Mouse (Mus musculus) left cerebral cortex, adult 2 months (tissue): ENCODE data around the gene Lhfpl2. TPM values are rescaled to one million over a fixed set of nuclear protein-coding genes. Genes with fewer than 3 reads are reported as not detected.

Experiments
- DNase-seq, 2 experiments: peaks; one replicate each; pipeline ENCODE4 v3.0.0; 2021 to 2022; ENCODE audit warnings: low spot score in 2 of 2, mixed read lengths in 1 of 2; ENCODE audit errors: extremely low spot score in 1 of 2
- H3K27ac ChIP-seq: fragments of 200-600 bp; 2 replicates; pipeline ENCODE4 v1.8.1; 2022
- H3K4me3 ChIP-seq: fragments of 200-600 bp; 2 replicates; pipeline ENCODE4 v1.8.1; 2022
- CTCF ChIP-seq: fragments of 200-600 bp; IDR thresholded peaks from 2 replicates; pipeline ENCODE4 v1.8.1; 2022; ENCODE audit warnings: antibody characterized with exemption, mild to moderate bottlenecking, moderate library complexity
- intact Hi-C: fragments of 180-260 bp; cut with DNase I; formaldehyde crosslinking; loops from one replicate; pipeline ENCODE4 v1.15.1; 2025
- total RNA-seq, 2 experiments: library from RNA; stranded (reverse); gene quantifications; 2 replicates each; pipeline ENCODE4 v1.2.3; 2021

The Lhfpl2 gene
- total RNA-seq, 2 experiments from 2014 or later, result 12.5 to 15.9 TPM

DNA sequence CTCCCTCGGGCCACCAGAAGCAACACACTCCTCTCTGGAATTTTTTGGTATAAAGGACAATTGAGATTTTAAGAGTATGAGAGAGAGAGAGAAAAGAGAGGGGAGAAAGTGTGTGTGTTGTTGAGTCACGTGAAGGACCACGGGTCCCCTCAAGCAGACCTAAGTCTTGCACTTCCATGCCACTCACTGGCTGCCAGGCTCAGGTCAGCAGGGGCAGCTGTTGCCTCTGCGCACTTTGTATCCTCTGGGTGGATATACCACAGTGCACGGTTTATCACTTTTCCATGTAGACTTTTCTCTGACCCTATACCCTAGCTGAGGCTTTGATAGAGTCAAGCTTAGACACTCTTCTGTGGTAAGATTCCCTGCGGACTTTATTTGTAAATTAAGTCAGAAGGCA is 128.0 kb downstream of the Lhfpl2 start:
- no peak for DNase-seq
- no peak overlapping the region for H3K4me3 ChIP-seq
- intact Hi-C loops, result no loop called here
- no peak for TF ChIP-seq CTCF
- no peak overlapping the region for H3K27ac ChIP-seq

DNA sequence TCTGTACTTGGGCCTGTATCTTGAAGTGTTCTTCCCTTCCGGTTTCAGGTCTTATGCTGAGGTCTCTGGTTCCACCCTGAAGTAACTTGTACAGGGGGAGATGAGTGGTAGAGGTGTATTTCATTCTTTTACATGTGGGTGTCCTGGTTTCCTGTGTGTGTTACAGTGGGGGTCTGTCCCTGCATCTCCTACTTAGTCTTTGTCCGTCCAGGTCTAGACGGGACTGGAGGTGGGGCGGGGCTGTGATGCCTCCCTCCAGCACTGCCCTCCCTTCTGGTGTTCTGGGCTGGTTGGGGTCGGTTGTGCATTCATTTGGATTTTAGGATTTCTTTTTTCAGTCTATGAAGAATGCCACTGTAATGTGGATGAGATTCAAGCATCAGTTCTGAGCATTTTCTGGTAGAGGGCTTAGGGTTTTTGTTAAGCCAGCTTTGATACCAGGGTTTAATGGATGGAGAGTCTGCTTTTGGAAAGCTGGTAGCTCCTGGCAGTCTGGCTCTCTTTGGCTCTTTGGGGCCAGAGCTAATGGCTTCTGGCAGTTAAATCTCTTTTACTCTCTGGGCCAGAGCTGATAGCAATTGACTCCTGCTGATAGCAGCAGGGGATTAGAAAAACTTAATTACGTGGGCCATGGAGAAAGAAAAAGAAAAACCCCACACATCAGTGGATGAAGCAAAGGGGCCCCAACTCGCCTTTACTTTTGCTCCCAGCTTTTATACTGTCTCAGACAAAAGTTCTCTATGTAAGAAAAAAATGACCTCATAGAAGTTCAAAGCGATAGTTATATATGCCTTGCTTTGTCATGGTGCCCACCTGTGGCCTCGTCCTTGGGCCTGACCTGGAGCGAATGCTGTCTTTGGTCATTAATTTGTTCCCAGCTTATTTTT is 130.8 kb downstream of the Lhfpl2 start:
- intact Hi-C loops, result no loop called here
- no peak overlapping the region for H3K4me3 ChIP-seq
- no peak overlapping the region for H3K27ac ChIP-seq
- no peak for TF ChIP-seq CTCF
- DNase-seq, result no peak

DNA sequence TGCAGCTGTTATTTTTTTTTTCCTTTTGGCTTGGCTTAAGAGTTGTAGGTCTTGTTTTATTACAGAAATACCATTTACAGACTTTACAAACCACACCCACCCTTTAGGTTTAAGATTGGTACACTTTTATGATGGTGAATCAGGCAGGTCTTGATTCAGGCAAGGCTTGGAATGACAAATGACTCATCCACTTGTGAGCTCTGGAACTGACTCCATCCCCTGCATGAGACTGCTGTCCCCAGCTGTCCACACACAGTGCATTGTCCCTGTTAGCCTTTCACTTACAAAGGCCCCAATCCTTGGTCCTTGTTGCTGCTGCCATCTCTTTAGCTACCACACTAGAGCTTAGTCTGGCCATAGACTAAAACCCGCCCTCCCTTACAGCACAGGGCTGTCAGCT is 132.8 kb downstream of the Lhfpl2 start:
- H3K4me3 ChIP-seq, result no peak overlapping the region
- intact Hi-C loops, result no loop called here
- no peak overlapping the region for H3K27ac ChIP-seq
- no peak for DNase-seq
- TF ChIP-seq CTCF, result no peak

DNA sequence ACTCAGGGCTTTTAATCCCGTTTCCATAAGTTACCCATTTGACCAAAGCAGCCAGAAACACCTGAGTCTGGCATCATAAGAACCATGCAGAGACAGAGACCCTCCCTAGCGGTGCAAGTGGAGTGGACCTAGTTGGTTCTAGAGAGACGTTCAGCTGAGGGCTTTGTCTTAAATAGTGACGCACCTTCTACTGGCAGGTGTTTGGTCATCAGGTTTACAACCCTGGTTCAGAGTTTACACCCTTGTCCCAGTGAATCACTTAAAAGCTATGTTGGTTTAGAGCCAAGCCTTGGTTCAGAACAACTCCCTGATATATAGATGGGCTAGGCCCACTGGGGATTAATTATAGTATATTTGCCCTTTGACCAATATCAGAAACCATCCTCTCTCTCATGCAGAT is 135.6 kb downstream of the Lhfpl2 start:
- no peak for TF ChIP-seq CTCF
- no peak overlapping the region for H3K27ac ChIP-seq
- H3K4me3 ChIP-seq, result no peak overlapping the region
- DNase-seq, result no peak
- intact Hi-C loops, result no loop called here

DNA sequence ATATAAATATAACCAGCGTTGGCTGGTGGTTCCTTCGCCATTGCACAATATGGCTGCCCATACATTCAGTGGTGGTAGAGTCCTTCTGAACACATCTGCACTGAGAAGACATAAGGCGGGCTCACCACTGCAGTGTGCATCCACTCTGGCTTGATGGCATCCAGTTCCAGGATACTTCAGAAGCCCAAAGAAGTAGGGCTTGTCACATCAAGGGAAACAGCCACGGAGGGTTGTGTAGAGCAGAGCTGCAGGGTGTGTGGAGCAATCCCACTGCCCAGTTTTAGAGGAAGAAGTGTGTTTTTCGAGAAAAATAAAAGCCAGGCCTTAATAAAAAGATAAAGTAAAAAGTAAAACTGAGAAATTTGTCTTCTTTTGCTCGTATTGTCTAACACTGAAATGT is 141.0 kb downstream of the Lhfpl2 start:
- DNase-seq, result no peak
- no peak overlapping the region for H3K4me3 ChIP-seq
- H3K27ac ChIP-seq, result no peak overlapping the region
- intact Hi-C loops, result no loop called here
- TF ChIP-seq CTCF, result no peak

DNA sequence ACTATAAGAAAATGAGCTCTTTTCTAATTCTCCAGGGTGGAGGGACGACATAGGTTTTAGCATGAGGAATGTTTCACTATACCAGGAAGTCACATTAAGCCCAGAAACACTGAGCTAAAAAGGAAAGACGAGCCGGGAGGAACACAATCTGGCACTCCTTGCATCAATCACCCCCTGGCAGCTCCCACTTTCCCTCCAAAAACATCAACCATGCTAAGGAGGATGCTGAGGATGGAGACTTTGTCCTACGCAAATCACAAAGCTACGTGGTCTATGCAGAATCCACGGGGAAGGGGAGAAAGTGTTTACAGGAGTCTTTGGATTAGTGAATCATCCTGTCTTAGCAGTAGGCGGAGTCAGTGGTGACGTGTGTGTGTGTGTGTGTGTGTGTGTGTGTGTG is 142.2 kb downstream of the Lhfpl2 start:
- intact Hi-C loops, result loop anchor here (5.0 kb wide), 1 partner anchor 128 kb away; no protein-coding TSS in a partner anchor
- TF ChIP-seq CTCF, result no peak
- Histone ChIP-seq H3K27ac (no peak overlapping the region), H3K4me3 (no peak overlapping the region)
- DNase-seq, result no peak

DNA sequence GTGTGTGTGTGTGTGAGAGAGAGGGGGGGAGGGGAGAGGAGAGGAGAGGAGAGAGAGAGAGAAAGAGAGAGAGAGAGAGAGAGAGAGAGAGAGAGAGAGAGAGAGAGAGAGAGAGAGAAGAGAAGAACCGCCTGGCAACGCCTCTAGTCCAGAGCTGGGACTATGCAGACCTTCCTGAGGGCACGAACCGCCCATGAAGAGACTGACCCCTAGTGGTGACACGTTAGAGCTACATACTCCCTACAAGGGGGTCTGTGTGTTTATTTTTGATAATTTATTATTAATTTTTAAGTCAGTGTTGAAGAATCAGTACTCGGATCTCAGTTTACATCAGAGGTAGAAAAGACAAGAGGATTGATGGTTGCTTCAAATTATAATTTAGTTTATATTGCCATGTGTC is 147.6 kb downstream of the Lhfpl2 start:
- Histone ChIP-seq H3K27ac (no peak overlapping the region), H3K4me3 (no peak overlapping the region)
- no peak for DNase-seq
- intact Hi-C loops, result loop anchor here (2.0 to 5.0 kb wide), 2 partner anchors 58 to 413 kb away; no protein-coding TSS in a partner anchor
- TF ChIP-seq CTCF, result peak; percentile 80

DNA sequence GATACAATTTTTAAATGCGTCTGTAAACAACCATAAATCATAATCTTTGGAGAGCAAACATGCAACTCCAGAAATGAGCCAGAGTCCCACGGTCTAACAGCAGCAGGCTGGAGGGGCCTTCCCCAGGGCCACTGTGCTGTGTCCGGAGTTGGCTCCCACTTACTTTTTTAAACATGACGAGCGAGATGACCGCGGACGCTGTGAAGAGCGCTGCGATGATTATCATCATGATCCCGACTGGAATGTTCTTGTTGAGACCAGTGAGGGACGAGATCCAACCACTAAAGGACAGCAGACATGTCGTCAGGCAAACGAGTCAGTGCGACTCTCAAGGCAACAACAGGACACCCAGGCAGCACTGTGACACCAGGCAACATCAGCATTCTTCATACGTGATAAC is 150.4 kb downstream of the Lhfpl2 start:
- intact Hi-C loops, result loop anchor here (5.0 kb wide), 1 partner anchor 416 kb away; no protein-coding TSS in a partner anchor
- H3K27ac ChIP-seq, result no peak overlapping the region
- DNase-seq, result no peak
- no peak for TF ChIP-seq CTCF
- no peak overlapping the region for H3K4me3 ChIP-seq

DNA sequence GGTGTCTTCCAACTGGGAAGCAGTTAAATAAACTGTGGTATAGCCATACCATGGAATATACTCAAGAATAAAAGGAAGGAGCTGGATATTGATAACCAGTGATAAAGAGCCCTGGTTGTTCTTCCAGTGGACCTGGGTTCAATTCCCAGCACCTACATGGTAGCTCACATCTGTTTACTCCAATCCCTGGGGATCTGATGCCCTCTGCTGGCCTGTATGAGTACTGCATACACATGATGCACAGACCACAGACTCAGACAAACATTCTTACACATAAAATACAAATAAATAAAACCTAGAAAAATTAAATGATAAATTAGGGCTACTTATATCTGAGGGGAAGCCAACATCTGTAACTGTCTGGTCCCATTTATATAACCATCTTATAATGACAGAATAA is 151.3 kb downstream of the Lhfpl2 start:
- H3K27ac ChIP-seq, result no peak overlapping the region
- intact Hi-C loops, result loop anchor here (5.0 kb wide), 1 partner anchor 417 kb away; no protein-coding TSS in a partner anchor
- DNase-seq, result no peak
- H3K4me3 ChIP-seq, result no peak overlapping the region
- TF ChIP-seq CTCF, result peak; percentile 50

DNA sequence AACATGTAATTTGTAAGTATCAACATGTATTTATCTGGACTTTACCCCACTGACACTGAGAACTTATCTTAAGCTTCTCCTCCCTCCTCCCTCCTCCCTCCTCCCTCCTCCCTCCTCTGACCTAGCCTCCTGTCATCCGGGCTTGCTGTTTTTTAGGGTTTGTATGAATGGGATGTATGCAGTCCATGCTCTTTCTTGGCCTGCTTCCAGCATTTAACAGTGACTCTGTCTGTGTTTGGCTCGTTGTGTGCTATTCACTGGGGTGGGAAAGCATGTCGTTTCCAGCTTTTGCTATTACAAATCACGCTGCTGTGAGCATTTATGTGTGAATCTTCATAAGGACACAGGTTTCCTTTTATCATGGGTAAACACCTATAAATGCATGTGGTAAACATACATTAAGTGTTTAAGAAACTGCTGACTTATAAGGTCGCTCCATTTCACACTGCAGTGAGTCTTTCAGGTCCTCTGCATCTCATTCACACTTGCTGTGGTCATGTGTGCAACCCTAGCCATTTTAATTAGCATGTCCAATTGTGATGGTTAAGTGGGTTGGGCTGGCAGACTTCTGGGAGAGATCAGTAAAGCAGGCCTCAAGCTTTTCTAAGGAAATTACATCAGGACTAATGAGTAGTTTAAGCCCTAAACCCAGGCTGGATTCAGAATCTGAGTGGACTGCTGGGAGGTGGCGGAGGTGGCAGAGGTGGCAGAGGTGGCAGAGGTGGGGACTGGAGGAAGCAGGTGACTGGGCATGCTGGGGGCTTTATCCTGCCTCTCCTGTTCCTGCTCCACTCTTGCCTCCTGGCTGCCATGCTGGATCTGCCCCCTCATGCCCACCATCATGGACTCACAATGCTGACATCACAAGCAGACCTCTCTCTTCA is 153.9 kb downstream of the Lhfpl2 start:
- Histone ChIP-seq H3K27ac (no peak overlapping the region), H3K4me3 (no peak overlapping the region)
- no peak for TF ChIP-seq CTCF
- DNase-seq, result no peak
- intact Hi-C loops, result no loop called here

DNA sequence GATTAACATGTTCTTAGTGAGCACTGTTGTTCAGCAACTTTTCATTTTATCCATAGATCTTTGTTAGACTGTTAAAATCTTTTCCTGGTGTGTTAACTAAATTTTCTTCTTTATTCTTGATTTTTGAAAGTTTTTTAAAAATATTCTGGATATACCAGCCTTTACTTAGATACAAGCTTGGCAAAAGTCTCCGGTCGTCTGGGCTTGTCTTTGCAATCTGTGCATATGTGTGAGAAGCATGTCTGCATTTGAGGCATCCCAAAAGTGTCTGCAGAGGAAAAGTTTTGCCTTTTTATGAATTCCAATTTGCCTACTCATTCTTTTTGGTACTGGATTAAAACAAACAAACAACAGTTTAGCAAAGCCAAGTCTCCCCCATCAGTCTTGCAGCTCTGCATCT is 154.6 kb downstream of the Lhfpl2 start:
- no peak for DNase-seq
- H3K27ac ChIP-seq, result no peak overlapping the region
- no peak for TF ChIP-seq CTCF
- H3K4me3 ChIP-seq, result no peak overlapping the region
- intact Hi-C loops, result no loop called here

DNA sequence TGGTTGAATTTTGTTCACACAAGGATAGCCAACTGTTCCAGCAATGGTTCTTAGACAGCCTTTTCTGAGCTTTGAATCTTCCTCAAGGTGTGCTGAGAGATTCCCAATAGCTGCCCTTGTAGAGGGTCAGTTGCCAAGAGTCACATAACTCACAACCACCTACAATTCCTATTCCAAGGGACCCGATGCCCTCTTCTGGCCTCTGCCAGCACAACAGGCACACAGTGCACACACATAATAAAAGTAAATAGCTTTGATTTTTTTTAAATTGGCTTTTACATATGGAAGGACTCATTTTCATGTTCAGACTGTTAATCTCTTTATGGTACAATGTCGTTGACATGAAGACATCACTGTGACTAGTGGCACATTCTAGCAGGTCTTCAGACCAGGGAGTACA is 155.1 kb downstream of the Lhfpl2 start:
- Histone ChIP-seq H3K27ac (no peak overlapping the region), H3K4me3 (no peak overlapping the region)
- intact Hi-C loops, result no loop called here
- DNase-seq, result no peak
- peak; percentile 37 for TF ChIP-seq CTCF
